Mouse (Mus musculus): ENCODE data around the gene Hectd4.

GRCm38 (mm10) chr5:121395621-121396020 is 175.6 kb downstream of the Hectd4 start:
- TF ChIP-seq GATA1 (IDR thresholded peaks at IDR 0.05; ENCODE audit: borderline replicate concordance, low read length) (no peak), FLI1 (IDR thresholded peaks at IDR 0.05; ENCODE audit: low read length) (no peak)

Measured in megakaryocyte, embryonic 14.5 days (primary cell).